Mouse (Mus musculus) kidney, postnatal 0 days (tissue): ENCODE measurements around the gene Pfas. TPM values are rescaled to one million over a fixed set of nuclear protein-coding genes. Genes with fewer than 3 reads are reported as not detected.
A peak's percentile ranks its signal among the peaks of the same experiment; 100 is the strongest.

ENCODE experiments used
- ATAC-seq: fragments of 200-750 bp; cut with Nextera tagmentation; replicated peaks from 2 replicates; pipeline ENCODE4 v1.8.0; 2017; ENCODE audit warnings: low read depth, moderate number of reproducible peaks, moderate TSS enrichment, moderate library complexity; ENCODE audit not compliant: low FRiP score
- DNase-seq: peaks from one replicate; pipeline ENCODE4 v3.0.0-alpha.2; 2016; ENCODE audit warnings: low spot score
- H3K27ac ChIP-seq: fragments of 300-500 bp; sonication (generic); 2 replicates; pipeline ENCODE4 v1.5.1; 2014; ENCODE audit warnings: mild to moderate bottlenecking
- H3K27me3 ChIP-seq: fragments of 300-500 bp; sonication (generic); 2 replicates; pipeline ENCODE4 v1.6.1; 2014; ENCODE audit warnings: low read length, mixed read lengths; ENCODE audit not compliant: insufficient read depth
- H3K36me3 ChIP-seq: fragments of 300-500 bp; sonication (generic); 2 replicates; pipeline ENCODE4 v1.6.1; 2014; ENCODE audit warnings: low read length, mixed read lengths; ENCODE audit not compliant: insufficient read depth
- H3K4me1 ChIP-seq: fragments of 300-500 bp; sonication (generic); replicated peaks from 2 replicates; pipeline ENCODE4 v1.6.1; 2014; ENCODE audit warnings: antibody characterized with exemption, low read length, mixed read lengths; ENCODE audit not compliant: insufficient read depth
- H3K4me2 ChIP-seq: fragments of 300-500 bp; sonication (generic); 2 replicates; pipeline ENCODE4 v1.6.1; 2014; ENCODE audit warnings: mild to moderate bottlenecking, low read length, moderate library complexity, mixed read lengths
- H3K4me3 ChIP-seq: fragments of 300-500 bp; sonication (generic); replicated peaks from 2 replicates; pipeline ENCODE4 v1.5.1; 2014; ENCODE audit warnings: low read depth, low read length
- H3K9ac ChIP-seq: fragments of 300-500 bp; sonication (generic); 2 replicates; pipeline ENCODE4 v1.6.1; 2014; ENCODE audit warnings: low read depth, low read length
- H3K9me3 ChIP-seq: fragments of 300-500 bp; sonication (generic); replicated peaks from 2 replicates; pipeline ENCODE4 v1.6.1; 2016; ENCODE audit warnings: low read length, inconsistent platforms, mixed read lengths
- CTCF ChIP-seq: IDR thresholded peaks from 2 replicates; pipeline ENCODE4 v1.5.1; 2016; ENCODE audit warnings: antibody characterized with exemption, low read depth, mild to moderate bottlenecking, moderate library complexity
- WGBS: fragments of 180-500 bp; shearing (Covaris S2); extraction: QIAGEN DNeasy Blood & Tissue Kit; methylation state at CpG from one replicate; pipeline ENCODE4 v1.1.7; 2014; 5-methylcytosine and 5-hydroxymethylcytosine counted together
- polyA plus RNA-seq: library from polyadenylated mRNA; unstranded; fragments of >200 nt; fragmentation: Nextera tagmentation; extraction: Ambion mirVana; gene quantifications from 2 replicates; pipeline ENCODE4 v1.2.1, GENCODE M21; 2015

The Pfas gene
- polyA plus RNA-seq, 1 experiment from 2014 or later, result 20.9 TPM

GRCm38 (mm10) chr11:68997080-68997479 lies 11.2 kb downstream of the Pfas start:
- H3K27me3 ChIP-seq, result no peaks in the 10 kb centered on the region
- no peak overlapping the region for H3K27ac ChIP-seq
- no peak for TF ChIP-seq CTCF
- no peak for ATAC-seq
- no peak overlapping the region for H3K4me2 ChIP-seq
- peaks cover 70% of the 10 kb centered on the region for H3K36me3 ChIP-seq
- WGBS, result 98% methylated on average over 4 of the region's 4 CpGs
- no peaks in the 10 kb centered on the region for H3K4me1 ChIP-seq
- H3K9ac ChIP-seq, result no peak overlapping the region
- no peaks in the 10 kb centered on the region for H3K9me3 ChIP-seq
- no peak overlapping the region for H3K4me3 ChIP-seq
- no peak for DNase-seq

- H3K4me1 ChIP-seq, result no peaks in the 10 kb centered on the region
- WGBS, result 93% methylated on average over 3 of the region's 3 CpGs
- H3K9ac ChIP-seq, result no peak overlapping the region
- H3K27me3 ChIP-seq, result no peaks in the 10 kb centered on the region
- ATAC-seq, result no peak
- no peaks in the 10 kb centered on the region for H3K9me3 ChIP-seq
- DNase-seq, result no peak
- H3K27ac ChIP-seq, result no peak overlapping the region
- TF ChIP-seq CTCF, result peak; percentile 32; the same call in 1 of the 2 replicates
- no peak overlapping the region for H3K4me3 ChIP-seq
- no peak overlapping the region for H3K4me2 ChIP-seq
- H3K36me3 ChIP-seq, result peaks cover 69% of the 10 kb centered on the region
Measured at GRCm38 (mm10) chr11:68994377-68994776, 13.9 kb downstream of the Pfas start.

- no peak for TF ChIP-seq CTCF
Measured at GRCm38 (mm10) chr11:68993122-68993521, 15.1 kb downstream of the Pfas start.

DNA sequence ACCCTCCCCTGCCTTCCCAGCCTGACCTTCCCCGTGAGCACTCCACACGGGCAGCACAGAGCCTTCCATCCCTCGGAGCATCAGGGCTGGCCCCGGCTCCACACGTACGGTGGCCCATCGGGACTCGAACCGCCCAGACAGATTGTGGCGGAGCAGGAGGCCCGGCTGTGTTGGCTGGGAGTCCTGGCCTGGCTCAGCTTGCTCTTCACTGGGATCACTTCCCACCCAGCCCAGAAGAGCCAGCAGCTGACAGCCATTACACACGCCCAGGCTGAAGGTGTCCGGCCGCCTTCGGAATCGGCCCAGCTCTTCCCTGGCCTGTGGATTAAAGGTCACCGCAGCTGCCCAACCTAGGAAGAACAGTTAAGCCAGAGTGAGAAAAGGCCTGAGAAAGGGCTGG lies 19.9 kb downstream of the Pfas start:
- Histone ChIP-seq H3K9ac (no peak overlapping the region), H3K9me3 (no peaks in the 10 kb centered on the region), H3K27ac (no peak overlapping the region), H3K4me1 (no peaks in the 10 kb centered on the region), H3K4me3 (no peak overlapping the region), H3K36me3 (peaks cover 61% of the 10 kb centered on the region), H3K27me3 (no peaks in the 10 kb centered on the region), H3K4me2 (no peak overlapping the region)
- no peak; the same call in 1 of the 2 replicates for ATAC-seq
- TF ChIP-seq CTCF, result no peak
- no peak for DNase-seq
- WGBS, result 90% methylated on average over 17 of the region's 17 CpGs

More at GRCm38 (mm10) chr11:68993122-68993521, 15.1 kb downstream of the Pfas start:
- Histone ChIP-seq H3K36me3 (peaks cover 69% of the 10 kb centered on the region), H3K27me3 (no peaks in the 10 kb centered on the region), H3K27ac (no peak overlapping the region), H3K4me3 (no peak overlapping the region), H3K4me2 (no peak overlapping the region), H3K4me1 (no peaks in the 10 kb centered on the region), H3K9me3 (no peaks in the 10 kb centered on the region), H3K9ac (no peak overlapping the region)
- no peak for ATAC-seq
- no peak for DNase-seq
- 97% methylated on average over 7 of the region's 7 CpGs for WGBS

GRCm38 (mm10) chr11:68987365-68987882 lies 20.8 kb downstream of the Pfas start:
- no peak overlapping the region for H3K4me2 ChIP-seq
- ATAC-seq (no peak), DNase-seq (no peak)
- H3K27ac ChIP-seq, result no peak overlapping the region
- no peak for TF ChIP-seq CTCF
- H3K4me1 ChIP-seq, result no peaks in the 10 kb centered on the region
- no peaks in the 10 kb centered on the region for H3K9me3 ChIP-seq
- H3K9ac ChIP-seq, result no peak overlapping the region
- 77% methylated on average over 11 of the region's 11 CpGs for WGBS
- no peaks in the 10 kb centered on the region for H3K27me3 ChIP-seq
- H3K36me3 ChIP-seq, result peaks cover 53% of the 10 kb centered on the region
- no peak overlapping the region for H3K4me3 ChIP-seq

- no peaks in the 10 kb centered on the region for H3K9me3 ChIP-seq
- H3K4me1 ChIP-seq, result no peaks in the 10 kb centered on the region
- peak; percentile 96 for TF ChIP-seq CTCF
- H3K27me3 ChIP-seq, result no peaks in the 10 kb centered on the region
- DNase-seq (peak; percentile 90), ATAC-seq (peak; percentile 36; the same call in 1 of the 2 replicates)
- WGBS, result 31% methylated on average over 4 of the region's 4 CpGs
- H3K4me3 ChIP-seq, result no peak overlapping the region
- H3K9ac ChIP-seq, result no peak overlapping the region
- H3K36me3 ChIP-seq, result peaks cover 14% of the 10 kb centered on the region; the same call in 1 of the 2 replicates
- no peak overlapping the region for H3K27ac ChIP-seq
- H3K4me2 ChIP-seq, result no peak overlapping the region
Measured at GRCm38 (mm10) chr11:68982639-68983369, 25.5 kb downstream of the Pfas start.
